Mouse (Mus musculus) bone marrow macrophage, adult 2 months (primary cell): ENCODE results near the gene Gm9821.

Experiments used
- CTCF ChIP-seq: IDR thresholded peaks from 2 replicates; pipeline ENCODE4 v1.5.1; 2012; ENCODE audit warnings: low read depth, mild to moderate bottlenecking, low read length, moderate library complexity
- POLR2A ChIP-seq: IDR thresholded peaks from 2 replicates; pipeline ENCODE4 v1.6.1; 2012; ENCODE audit warnings: mild to moderate bottlenecking, low read depth, low read length, borderline replicate concordance

- TF ChIP-seq POLR2A = no peak
- TF ChIP-seq CTCF = no peak
Measured at GRCm38 (mm10) chr2:91926949-91927348, 18.6 kb upstream of the Gm9821 start, which contains the start of gene Chrm4.
